Mouse (Mus musculus) C2C12 (cell line): ENCODE measurements at regions not wholly inside any gene's neighbourhood (a gene's known extent, or its start where the extent isn't known, plus 50 kb on each side); places are given as distances from the start of the nearest gene placed in this dataset.

Source experiments
- CTCF ChIP-seq: IDR thresholded peaks from one replicate; pipeline ENCODE4 v1.5.1; 2011; ENCODE audit not compliant: control insufficient read depth, insufficient read depth, insufficient read length
- MAX ChIP-seq: IDR thresholded peaks from one replicate; pipeline ENCODE4 v1.6.1; 2011; ENCODE audit warnings: mild to moderate bottlenecking, control low read depth
- MYOD1 ChIP-seq: IDR thresholded peaks from one replicate; pipeline ENCODE4 v1.6.1; 2011; ENCODE audit warnings: low read depth; ENCODE audit not compliant: control insufficient read depth, insufficient read length

- TF ChIP-seq CTCF (no peak), MYOD1 (no peak), MAX (no peak)
Measured at GRCm38 (mm10) chr10:37358334-37358733, 219.6 kb upstream of the Marcks start.
